Mouse (Mus musculus) ES-Bruce4 (cell line): ENCODE data around the gene F2rl1. TPM values are rescaled to one million over a fixed set of nuclear protein-coding genes. Genes with fewer than 3 reads are reported as not detected.
A peak's percentile ranks its signal among the peaks of the same experiment; 100 is the strongest.

Source experiments
- H3K27ac ChIP-seq: 2 replicates; pipeline ENCODE4 v1.5.1; 2012; ENCODE audit warnings: low read length, inconsistent platforms; ENCODE audit not compliant: insufficient read depth
- H3K27me3 ChIP-seq: 2 replicates; pipeline ENCODE4 v1.6.1; 2012; ENCODE audit warnings: mild to moderate bottlenecking, low read length, inconsistent platforms; ENCODE audit not compliant: control insufficient read depth, poor library complexity, insufficient read depth, severe bottlenecking
- H3K36me3 ChIP-seq: 2 replicates; pipeline ENCODE4 v1.6.1; 2012; ENCODE audit warnings: inconsistent platforms, mild to moderate bottlenecking, low read length, moderate library complexity; ENCODE audit not compliant: control insufficient read depth, poor library complexity, insufficient read depth, severe bottlenecking
- H3K4me1 ChIP-seq: one replicate; pipeline ENCODE4 v1.8.1; 2011; ENCODE audit warnings: low read length; ENCODE audit not compliant: control insufficient read depth, insufficient read depth
- H3K4me3 ChIP-seq: 2 replicates; pipeline ENCODE4 v1.5.1; 2011; ENCODE audit warnings: low read depth, mild to moderate bottlenecking, low read length
- H3K9ac ChIP-seq: 2 replicates; pipeline ENCODE4 v1.6.1; 2012; ENCODE audit warnings: low read depth, mild to moderate bottlenecking, inconsistent platforms; ENCODE audit not compliant: poor library complexity, severe bottlenecking
- H3K9me3 ChIP-seq: replicated peaks from 2 replicates; pipeline ENCODE4 v1.6.1; 2012; ENCODE audit warnings: mild to moderate bottlenecking, low read length, inconsistent platforms; ENCODE audit not compliant: control insufficient read depth, poor library complexity, insufficient read depth, severe bottlenecking
- CTCF ChIP-seq: IDR thresholded peaks from one replicate; pipeline ENCODE4 v1.8.1; 2011; ENCODE audit warnings: low read depth, low read length
- EP300 ChIP-seq: IDR thresholded peaks from 2 replicates; pipeline ENCODE4 v1.6.1; 2011; ENCODE audit warnings: low read depth, low read length; ENCODE audit not compliant: insufficient read depth
- POLR2A ChIP-seq: IDR thresholded peaks from one replicate; pipeline ENCODE4 v1.8.1; 2011; ENCODE audit warnings: low read length; ENCODE audit not compliant: insufficient read depth
- polyA plus RNA-seq: library from polyadenylated mRNA; stranded (reverse); fragments of >200 nt; gene quantifications from 2 replicates; pipeline ENCODE4 v1.2.4, GENCODE M21; 2011; ENCODE audit warnings: low read depth; ENCODE audit not compliant: missing spikeins, insufficient read depth, insufficient read length

F2rl1 gene
- polyA plus RNA-seq, 1 experiment = 65.2 TPM

- no peaks in the 10 kb centered on the region for H3K27me3 ChIP-seq
- H3K4me3 ChIP-seq = no peak overlapping the region
- peaks cover 11% of the 10 kb centered on the region for H3K4me1 ChIP-seq
- H3K27ac ChIP-seq = no peak overlapping the region
- TF ChIP-seq CTCF (no peak), EP300 (no peak), POLR2A (no peak)
- H3K36me3 ChIP-seq = no peaks in the 10 kb centered on the region
- no peaks in the 10 kb centered on the region for H3K9me3 ChIP-seq
- no peak overlapping the region for H3K9ac ChIP-seq
Measured at GRCm38 (mm10) chr13:95529246-95529645, 4.2 kb upstream of the F2rl1 start.

- Histone ChIP-seq H3K4me1 (peaks cover 2% of the 10 kb centered on the region), H3K9ac (peak overlapping the region; percentile 82), H3K9me3 (no peaks in the 10 kb centered on the region), H3K27me3 (no peaks in the 10 kb centered on the region), H3K27ac (peak overlapping the region; percentile 51; the same call in 1 of the 2 replicates), H3K4me3 (peak overlapping the region; percentile 91), H3K36me3 (no peaks in the 10 kb centered on the region)
- TF ChIP-seq CTCF = no peak
- TF ChIP-seq EP300 = no peak
- no peak for TF ChIP-seq POLR2A
Measured at GRCm38 (mm10) chr13:95524424-95524673, 678 bp downstream of the F2rl1 start.

- TF ChIP-seq POLR2A = no peak
- TF ChIP-seq EP300 = no peak
- TF ChIP-seq CTCF = no peak
- H3K4me3 ChIP-seq = peak overlapping the region; percentile 91
- H3K9ac ChIP-seq = peak overlapping the region; percentile 82
- no peaks in the 10 kb centered on the region for H3K36me3 ChIP-seq
- peaks cover 5% of the 10 kb centered on the region for H3K4me1 ChIP-seq
- H3K27me3 ChIP-seq = no peaks in the 10 kb centered on the region
- peak overlapping the region; percentile 51; the same call in 1 of the 2 replicates for H3K27ac ChIP-seq
- H3K9me3 ChIP-seq = no peaks in the 10 kb centered on the region
Measured at GRCm38 (mm10) chr13:95523659-95524423, 1.2 kb downstream of the F2rl1 start.

DNA sequence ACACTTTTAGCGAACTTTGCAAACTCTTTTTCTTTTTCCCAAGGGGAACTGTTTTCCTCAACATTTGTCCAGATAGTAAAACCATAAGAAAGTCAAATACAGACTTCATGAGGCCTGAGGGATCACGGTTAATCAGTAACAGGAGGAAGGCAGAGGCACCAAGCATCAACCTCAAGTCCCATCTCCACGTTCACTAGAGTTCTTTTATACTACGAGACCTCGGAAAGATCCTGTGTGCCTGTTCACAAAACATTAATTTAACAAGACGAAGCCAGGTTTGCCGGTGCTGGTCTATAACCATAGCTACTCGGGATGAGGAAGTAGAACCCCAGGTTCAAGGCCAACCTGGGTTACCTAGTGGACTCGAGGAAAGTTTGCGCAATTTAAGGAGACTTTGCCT is 2.9 kb downstream of the F2rl1 start:
- Histone ChIP-seq H3K27ac (no peak overlapping the region; the same call in 1 of the 2 replicates), H3K27me3 (no peaks in the 10 kb centered on the region), H3K4me1 (peaks cover 3% of the 10 kb centered on the region), H3K9ac (no peak overlapping the region), H3K9me3 (no peaks in the 10 kb centered on the region), H3K4me3 (no peak overlapping the region), H3K36me3 (no peaks in the 10 kb centered on the region)
- TF ChIP-seq CTCF (no peak), POLR2A (no peak), EP300 (no peak)

- Histone ChIP-seq H3K4me1 (peaks cover 5% of the 10 kb centered on the region), H3K4me3 (no peak overlapping the region), H3K9me3 (no peaks in the 10 kb centered on the region), H3K27ac (no peak overlapping the region), H3K9ac (no peak overlapping the region), H3K27me3 (no peaks in the 10 kb centered on the region), H3K36me3 (no peaks in the 10 kb centered on the region)
- TF ChIP-seq POLR2A (no peak), CTCF (no peak), EP300 (no peak)
Measured at GRCm38 (mm10) chr13:95521029-95521428, 4.0 kb downstream of the F2rl1 start.

DNA sequence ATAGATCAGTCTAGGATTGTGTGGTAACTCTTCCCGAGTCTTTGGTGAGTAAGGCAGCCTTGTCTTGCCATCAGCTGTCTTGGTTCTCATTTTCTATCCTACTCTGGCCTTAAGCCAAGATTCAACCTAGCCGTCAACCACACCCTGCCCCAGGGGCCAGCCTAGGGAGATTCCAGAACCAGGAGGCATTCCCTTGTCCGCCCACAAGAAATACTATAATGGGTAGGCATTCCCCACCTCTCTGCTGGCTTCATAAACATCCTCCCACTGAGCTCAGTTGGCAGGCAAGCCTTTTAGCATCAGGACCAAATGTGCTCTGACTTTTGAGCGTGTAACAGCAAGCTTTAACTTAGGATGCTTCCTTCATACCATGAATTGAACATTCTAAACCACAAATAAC is 10.3 kb downstream of the F2rl1 start:
- H3K27me3 ChIP-seq = no peaks in the 10 kb centered on the region
- H3K36me3 ChIP-seq = peaks cover 15% of the 10 kb centered on the region
- no peaks in the 10 kb centered on the region; the same call in 1 of the 2 replicates for H3K9me3 ChIP-seq
- H3K4me3 ChIP-seq = no peak overlapping the region
- 0 out of 2 replicates have a peak, but pooled peaks have one; percentile 16 for TF ChIP-seq EP300
- no peak for TF ChIP-seq POLR2A
- H3K4me1 ChIP-seq = peaks cover 11% of the 10 kb centered on the region
- H3K27ac ChIP-seq = peak overlapping the region; percentile 59
- no peak overlapping the region for H3K9ac ChIP-seq
